Mouse (Mus musculus) layer of hippocampus, adult 18-20 months (tissue): ENCODE measurements around the gene Dgkq. TPM values are rescaled to one million over a fixed set of nuclear protein-coding genes. Genes with fewer than 3 reads are reported as not detected.
A peak's percentile ranks its signal among the peaks of the same experiment; 100 is the strongest.

Experiments
- DNase-seq, 2 experiments: peaks; one replicate each; pipeline ENCODE4 v3.0.0; 2022; ENCODE audit warnings: low spot score in 2 of 2
- long read RNA-seq: library from polyadenylated mRNA; stranded (forward); transcript quantifications from one replicate; pipeline ENCODE4 v2.0.0, GENCODE M21; 2021
- total RNA-seq, 2 experiments: library from RNA; stranded (reverse); gene quantifications; 2 replicates each; pipeline ENCODE4 v1.2.3; 2021

Gene Dgkq
- total RNA-seq: 10 to 100 TPM; 45.4 to 46.9 TPM
- long read RNA-seq, full-length matches to known transcripts: 44 of 67 reads
- long read RNA-seq, partial matches to known transcripts: 4 of 67 reads
- long read RNA-seq, other reads (novel, unspliced or antisense): 19 of 67 reads

DNA sequence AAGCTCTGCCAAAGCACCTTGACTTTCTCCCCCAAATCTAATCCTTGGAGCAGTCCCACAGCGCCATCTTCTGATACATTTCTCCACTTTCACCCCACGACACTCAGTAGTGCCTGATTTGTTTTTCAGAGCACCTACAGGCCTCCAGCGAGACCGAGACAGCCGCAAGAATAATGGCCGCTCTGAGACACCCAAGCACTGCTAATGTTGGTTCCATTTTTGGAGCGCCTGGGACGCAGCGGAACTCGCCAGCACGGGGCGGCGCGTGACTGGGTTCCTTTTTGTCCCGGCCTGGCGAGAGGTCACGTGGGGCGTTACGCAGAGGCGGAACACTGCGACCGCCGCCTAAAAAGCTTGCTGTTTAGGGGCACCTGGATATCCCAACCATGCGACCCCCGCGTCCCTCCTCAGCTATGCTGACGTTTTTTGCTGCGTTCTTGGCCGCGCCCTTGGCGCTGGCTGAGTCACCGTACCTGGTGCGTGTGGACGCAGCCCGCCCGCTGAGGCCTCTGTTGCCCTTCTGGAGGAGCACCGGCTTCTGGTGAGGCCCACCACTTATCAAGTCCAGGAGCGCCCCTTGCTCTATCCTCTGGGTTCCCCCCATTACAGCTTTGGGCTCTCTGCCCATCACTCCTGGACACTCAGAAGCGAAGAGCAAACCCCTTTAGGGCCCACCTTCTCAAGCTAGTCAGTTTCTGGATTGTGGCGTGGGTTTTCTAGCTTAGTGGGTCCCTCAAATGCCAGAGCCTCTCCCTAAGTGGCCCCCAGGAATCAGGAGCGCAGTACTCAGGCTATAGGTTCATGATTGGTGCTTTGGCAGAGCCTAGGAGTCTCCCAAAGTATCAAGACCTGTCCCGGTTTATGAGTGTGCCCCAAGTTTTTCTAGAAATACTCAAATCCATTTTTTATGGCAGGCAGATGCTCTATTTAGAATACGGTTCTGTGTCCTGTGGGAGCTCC is at the start of gene Dgkq:
Gene Dgkq (minus strand): TSS at position 696 of the 960 bp plus-strand sequence.
- peak; percentile 82 to 92 for DNase-seq

DNA sequence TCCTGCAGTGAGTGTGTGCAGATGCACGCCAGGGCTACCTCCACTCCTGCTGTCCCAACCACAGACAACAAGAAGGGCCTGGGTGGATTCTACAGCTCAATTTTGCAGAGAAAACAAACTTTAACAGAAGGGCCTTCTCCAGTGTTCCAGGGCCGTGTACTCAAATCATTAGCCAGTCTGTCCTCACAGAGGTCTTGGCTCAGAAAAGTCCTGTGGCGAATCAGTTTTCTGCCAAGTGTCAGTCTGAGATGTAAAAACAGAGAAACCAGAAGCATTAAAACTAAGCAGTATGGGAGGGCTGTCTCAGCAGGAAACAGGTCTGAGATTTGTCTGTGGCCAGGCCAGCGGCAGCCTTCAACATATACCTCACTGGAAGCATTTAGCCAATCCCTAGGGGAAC is 48.6 kb upstream of the Dgkq start:
- DNase-seq: no peak

GRCm38 (mm10) chr5:108715974-108716373 is 46.5 kb upstream of the Dgkq start:
- no peak for DNase-seq

- peak; percentile 27 to 36 for DNase-seq
Measured at GRCm38 (mm10) chr5:108714149-108714548, 44.7 kb upstream of the Dgkq start.

DNA sequence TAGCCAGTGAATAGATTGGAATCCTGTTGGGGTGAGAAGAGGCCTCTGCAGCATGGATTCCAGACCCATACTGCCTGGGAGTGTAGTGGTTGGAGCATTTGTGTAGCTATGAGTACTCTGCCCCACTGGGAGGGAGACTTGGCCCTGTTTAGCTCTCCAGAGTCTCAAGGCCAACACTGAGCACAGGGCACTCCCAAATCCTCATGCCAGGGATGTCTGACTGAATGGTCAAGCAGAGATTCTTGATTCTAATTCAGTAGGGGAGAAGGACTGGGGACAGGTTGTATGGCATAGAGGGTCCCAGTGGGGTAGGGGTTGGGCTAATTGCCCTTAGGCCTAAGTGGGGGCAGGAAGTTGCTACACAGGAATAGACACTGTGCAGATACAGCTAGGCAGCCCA is 44.2 kb upstream of the Dgkq start:
- DNase-seq: no peak

GRCm38 (mm10) chr5:108713096-108713495 is 43.6 kb upstream of the Dgkq start:
- DNase-seq: no peak

- no peak for DNase-seq
Measured at GRCm38 (mm10) chr5:108711968-108712367, 42.5 kb upstream of the Dgkq start.

GRCm38 (mm10) chr5:108708981-108709731 is 39.7 kb upstream of the Dgkq start:
- no peak for DNase-seq

DNA sequence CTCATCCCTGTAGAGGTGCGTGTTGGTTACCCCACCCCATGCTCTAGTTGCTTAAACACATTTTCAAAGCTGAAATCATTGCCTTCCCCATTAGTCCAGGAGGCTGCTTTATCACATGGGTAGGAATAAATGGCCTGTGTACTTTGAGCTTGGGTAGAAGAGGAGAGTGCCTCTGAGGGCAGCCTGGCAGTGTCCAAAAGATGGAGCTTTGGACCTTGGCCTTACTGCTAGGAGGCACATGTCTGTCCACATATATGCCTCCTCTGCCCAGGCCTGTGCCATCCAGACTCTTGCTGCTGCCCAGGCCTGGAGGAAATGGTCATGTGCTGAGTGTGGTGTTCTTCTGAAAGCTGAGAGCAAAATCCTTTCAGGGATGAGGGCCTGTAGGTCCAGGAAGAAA is 38.9 kb upstream of the Dgkq start:
- no peak for DNase-seq

GRCm38 (mm10) chr5:108707758-108708157 is 38.3 kb upstream of the Dgkq start:
- DNase-seq: no peak

DNA sequence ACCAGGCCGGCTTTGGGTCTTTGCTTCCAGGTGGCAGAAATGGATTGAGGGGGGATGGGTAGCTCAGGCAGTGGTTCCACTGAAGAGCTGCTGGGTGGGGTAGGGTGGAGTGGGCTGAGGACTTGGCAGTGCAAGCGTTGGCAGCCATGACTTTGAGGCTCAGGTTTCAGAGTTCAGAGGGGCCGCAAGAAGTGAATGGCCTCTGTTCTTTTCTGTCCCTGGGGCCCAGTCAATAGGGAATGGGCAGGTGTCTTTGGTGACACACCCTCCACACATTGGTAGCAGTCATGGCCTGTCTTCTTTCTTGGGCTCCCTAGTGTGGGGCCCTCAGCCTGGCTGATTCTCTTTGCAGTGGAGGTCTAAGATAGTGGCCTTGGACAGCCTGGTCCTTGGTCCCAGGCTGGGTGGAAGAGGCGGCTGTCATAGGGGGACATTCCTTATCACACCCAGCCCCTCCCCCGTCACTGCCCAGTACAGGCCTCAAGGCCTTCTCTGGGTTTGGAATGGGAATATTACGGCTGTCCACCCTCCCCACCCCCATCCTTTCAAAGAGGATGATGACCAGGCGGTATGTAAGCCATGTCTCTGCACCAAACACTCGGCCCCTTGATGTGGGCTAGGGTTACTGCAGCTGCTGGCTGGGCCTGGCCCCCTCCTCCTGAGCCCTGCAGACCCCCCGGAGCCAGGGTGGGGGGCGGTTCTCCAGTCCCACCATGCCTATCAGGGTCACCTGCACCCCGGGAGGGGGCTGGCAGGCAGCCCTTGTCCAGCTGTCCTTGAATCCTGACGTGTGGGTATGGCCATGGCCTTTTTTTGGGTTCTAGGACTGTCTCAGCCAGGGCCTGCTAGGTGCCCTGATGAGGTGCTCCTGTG is 34.5 kb upstream of the Dgkq start:
- no peak for DNase-seq

- DNase-seq: no peak
Measured at GRCm38 (mm10) chr5:108701341-108702021, 32.0 kb upstream of the Dgkq start.

DNA sequence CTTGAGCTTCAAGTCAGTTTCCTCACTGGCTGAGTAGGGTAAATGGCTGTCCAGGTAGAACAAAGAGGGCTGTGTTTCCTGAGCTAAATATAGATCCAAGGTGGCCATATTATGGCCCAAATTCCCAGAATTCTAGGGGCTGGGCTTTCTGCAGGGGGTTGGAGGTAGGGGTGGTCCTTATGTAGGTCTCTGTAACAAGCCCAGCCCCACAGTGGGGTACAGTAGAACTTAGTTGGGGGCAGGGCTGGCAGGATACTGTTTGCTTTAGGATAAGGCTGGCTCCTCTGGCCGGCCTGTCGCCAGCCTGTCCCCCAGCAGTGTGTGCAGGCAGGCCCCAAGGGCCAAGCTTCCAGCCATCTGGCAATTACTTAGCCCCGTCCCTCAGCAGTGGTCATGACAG is 30.9 kb upstream of the Dgkq start:
- DNase-seq: no peak

DNA sequence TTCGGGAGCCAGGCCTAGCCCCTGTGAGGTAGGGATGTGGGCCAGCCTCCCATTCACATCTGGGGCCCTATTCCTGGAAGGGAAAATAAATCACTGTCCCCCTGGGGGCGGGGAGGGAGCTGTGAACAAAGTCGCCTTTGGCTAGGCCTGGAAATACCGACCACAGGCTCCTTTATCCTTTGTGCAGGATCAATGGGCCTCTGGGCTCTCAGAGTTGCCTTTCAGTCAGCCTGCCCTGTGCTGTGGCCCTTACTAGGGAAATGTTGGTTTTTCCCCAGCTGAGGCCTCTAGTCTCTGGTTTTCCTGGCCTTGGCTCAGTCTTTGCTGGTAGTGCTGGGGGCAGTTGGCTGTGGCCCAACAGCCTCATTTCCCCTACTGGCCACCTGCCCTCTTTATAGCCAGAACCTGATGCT is 27.9 kb upstream of the Dgkq start:
- peak; percentile 50 to 70 for DNase-seq

- no peak for DNase-seq
Measured at GRCm38 (mm10) chr5:108696542-108696941, 27.1 kb upstream of the Dgkq start.

- DNase-seq: no peak
Measured at GRCm38 (mm10) chr5:108695861-108696260, 26.4 kb upstream of the Dgkq start.

DNA sequence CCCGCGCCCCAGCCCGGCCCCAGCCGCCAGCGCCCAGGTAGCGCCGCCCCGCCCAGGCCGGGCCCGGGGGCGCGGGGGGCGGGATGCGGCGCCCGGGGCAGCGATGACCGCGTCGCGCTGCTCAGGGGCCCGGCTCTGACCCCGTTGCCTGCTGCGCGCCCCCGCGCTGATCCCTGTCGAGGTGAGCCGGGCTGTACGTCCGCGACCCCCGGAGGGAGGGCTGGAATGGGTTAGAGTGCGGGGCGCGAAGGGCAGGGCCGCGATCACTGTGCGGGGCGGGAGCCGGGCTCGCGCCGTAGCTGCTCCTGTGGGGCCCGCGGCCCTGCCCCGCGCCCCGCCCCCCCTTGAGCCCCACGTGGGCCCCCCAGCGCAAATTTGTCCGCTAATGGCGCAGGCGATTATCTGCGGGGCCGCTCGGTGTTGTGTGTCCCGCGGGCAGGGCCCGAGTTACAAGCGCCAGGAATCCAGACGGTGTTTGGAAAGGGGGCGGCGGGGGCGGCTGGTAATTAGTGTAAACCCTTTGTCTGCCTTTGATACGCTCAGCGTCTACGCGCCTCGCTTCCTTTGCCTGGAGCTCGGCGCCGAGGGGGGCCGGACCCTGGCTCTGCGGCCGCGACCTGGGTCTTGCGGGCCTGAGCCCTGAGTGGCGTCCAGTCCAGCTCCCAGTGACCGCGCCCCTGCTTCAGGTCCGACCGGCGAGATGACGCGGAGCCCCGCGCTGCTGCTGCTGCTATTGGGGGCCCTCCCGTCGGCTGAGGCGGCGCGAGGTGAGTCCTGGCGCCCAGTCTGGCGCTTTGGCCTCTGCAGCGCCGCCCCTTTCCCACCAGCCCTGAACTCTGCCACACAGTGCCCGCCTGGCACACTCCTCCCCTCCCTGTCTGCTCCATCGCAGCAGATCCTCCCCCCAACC is 25.1 kb upstream of the Dgkq start:
- DNase-seq: peak in 1 of 2 experiments; percentile 78

DNA sequence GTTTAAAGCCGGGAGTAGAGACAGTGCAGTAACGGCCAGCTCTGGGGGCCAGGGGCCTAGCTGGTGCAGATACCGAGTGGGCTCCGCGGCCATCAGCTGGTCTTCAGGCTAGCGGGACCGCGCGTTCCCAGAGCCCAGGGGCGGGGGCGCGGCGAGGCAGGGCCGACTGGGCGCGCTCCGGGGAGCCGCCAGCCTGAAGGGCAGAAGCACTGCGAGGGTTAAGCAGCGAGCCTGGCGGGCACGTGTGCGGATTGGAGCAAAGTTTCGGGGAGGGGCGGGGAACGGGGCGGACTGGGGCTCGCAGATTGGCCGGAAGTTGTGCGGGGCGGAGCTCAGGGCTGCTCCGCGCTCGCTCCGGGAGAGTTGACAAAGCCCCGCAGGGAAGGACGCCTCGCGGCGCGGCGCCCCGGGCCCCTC is 24.4 kb upstream of the Dgkq start:
- peak in 1 of 2 experiments; percentile 58 for DNase-seq

DNA sequence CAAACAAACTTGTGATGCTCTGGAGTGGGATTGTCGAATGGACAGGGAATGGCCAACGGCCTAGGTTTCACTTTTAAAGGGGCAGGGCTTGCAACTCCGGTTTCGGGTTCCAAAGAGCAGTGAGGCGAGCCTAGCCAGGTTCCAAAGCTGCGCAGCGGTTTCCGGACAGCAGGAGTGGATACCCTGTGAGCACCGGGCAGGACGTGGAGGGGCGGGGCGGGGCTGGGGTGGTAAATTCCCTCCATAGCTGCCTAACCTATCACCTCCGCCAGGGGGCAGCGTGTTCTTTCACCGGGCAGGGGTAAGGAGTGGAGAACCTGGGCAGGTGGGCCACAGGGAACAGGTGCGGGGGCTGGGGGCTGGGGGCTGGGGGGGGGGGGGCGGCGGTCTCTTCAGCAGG is 22.8 kb upstream of the Dgkq start, which contains the start of gene Fgfrl1:
Gene Fgfrl1 (plus strand): TSS at position 112 of the 400 bp plus-strand sequence.
- DNase-seq: no peak
